Mouse (Mus musculus) lung, postnatal 14 days (tissue): Measurements from ENCODE around the gene Gm7271.
A peak's percentile ranks its signal among the peaks of the same experiment; 100 is the strongest.

Experiments used
- DNase-seq: peaks from one replicate; pipeline ENCODE4 v3.0.0; 2021

The Gm7271 gene

DNA sequence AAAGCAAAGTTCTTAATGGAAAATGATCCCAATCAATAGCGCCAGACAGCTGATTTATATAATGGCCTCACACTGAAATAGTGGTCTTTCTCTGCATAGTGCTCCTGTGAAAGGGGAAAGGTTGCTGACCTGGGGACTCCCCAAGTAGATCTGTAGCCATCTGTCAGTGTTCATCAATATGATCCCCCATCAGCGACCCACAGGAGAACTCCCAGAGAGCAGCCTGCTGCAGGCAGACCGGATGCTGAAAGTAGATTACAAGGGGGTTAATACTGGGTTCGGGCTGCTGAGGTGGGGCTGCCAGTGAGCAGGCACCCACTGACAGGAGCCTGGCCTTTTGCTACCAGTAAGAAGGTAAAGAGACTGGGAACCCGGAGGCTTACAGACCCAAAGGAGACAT lies at the start of gene Gm7271:
Gm7271 (plus strand) TSS at position 230 of the 400 bp plus-strand sequence.
- no peak for DNase-seq

DNA sequence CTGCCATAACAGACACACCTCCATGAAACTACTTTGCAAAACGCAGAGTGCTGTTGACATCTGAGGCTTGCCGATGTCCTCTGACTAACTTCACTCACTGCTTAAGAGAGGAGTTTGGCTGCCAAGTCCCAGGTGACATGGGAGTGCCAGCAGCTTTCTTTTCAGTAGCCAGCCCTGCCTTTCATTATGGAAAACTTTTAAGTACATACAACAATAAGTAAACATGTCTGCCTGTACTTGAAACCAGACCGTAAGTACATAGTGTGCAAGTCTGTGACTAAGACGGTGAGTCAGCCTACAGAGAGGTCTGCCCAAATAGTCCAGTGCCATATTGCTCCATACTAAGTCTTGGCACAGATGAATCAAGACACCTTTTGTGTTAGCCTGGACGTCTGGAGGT lies 46.7 kb upstream of the Gm7271 start:
- peak; percentile 23 for DNase-seq

DNA sequence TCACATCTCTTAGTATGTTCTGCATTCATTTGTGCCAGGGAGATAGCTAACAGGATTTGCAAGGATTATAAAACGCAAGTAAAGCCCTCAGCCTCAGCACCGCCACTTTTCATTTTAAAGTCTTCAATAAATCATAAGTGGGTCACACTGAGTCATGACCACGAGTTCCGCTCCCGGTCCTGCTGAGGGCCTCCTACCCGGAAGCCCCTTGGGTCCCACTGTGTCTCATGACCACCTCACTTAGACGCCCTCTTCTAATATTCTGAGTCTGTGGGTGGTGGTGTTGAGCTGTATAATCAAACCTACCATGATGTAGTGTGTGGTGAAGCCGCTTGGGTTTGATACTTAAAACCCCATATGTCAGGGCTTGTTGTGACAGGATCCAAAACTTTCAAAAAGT lies 46.1 kb upstream of the Gm7271 start:
- DNase-seq = no peak

DNA sequence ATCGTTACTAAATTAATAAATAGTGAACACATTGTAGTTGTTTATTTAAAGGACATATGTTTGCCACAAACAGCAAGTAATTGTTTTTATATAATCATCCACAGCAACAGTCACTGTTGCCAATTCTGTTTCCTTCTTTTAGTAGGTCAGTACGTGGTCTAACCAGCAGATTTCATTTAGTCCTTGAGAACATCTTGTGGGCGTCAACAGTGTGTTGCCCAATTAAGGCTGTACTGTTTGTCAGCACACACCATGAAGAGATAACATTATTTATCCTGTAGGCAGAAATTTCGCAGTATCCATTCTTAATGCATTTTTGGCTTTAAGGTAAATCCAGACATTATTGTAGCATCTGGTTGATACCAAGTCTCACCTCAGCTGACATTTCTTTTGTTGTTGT lies 42.4 kb upstream of the Gm7271 start:
- no peak for DNase-seq

DNA sequence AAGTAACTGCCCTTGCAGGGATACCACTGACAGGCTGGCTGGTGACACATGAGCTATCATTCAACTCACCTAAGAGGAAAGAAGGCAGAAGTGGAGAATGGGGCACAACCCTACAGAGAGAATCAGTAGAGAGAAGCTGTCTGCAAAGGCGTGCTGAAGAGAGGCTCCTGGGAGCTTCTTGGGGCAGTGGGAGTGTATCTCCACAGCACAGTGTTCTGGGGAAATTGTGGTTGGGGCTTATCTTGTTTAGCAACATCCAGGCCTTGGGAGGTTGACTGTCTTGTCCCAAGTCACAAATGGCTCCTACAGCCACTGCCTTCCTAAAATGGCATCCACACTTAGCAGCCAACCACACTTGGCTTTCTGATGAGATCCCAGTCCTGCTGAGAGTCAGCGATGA lies 8.9 kb upstream of the Gm7271 start:
- DNase-seq = no peak

DNA sequence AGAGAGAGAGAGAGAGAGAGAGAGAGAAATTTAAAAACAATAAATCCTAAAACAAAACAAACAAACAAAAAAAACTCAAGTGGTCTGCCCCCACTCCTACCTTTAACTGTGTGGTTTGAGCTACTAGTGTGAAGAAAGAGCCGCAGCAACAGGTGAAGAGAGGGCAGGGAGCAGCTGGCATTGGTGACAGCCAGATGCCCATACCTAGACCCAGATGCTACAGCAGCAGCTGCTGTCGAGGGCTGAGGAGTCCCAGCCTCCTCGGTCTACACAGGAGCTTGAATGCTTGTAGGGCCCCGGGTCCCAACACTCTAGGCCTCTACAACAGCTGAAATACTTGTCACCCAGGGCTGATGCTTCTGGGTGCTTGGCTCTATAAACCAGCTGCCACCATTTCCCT lies 7.0 kb upstream of the Gm7271 start:
- no peak for DNase-seq

DNA sequence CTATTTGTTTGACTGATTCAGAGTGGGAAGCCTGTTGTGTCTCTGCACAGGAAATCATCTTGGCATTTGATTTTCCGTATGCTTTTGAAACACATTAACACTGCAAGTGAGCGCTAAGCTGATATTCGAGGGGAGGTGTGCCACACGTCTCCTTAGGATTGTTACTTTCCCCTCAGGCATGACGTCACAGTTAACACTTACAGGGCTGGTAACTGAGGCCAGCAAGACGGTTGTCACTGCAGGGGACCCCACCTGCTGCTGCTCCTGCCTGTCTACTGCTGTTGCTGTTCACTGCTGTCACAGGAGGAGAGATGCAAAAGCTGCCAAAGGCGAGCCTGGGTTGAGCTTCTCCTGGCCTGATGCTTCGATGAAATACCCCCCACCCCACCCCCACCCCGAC lies 6.1 kb upstream of the Gm7271 start:
- DNase-seq = no peak

DNA sequence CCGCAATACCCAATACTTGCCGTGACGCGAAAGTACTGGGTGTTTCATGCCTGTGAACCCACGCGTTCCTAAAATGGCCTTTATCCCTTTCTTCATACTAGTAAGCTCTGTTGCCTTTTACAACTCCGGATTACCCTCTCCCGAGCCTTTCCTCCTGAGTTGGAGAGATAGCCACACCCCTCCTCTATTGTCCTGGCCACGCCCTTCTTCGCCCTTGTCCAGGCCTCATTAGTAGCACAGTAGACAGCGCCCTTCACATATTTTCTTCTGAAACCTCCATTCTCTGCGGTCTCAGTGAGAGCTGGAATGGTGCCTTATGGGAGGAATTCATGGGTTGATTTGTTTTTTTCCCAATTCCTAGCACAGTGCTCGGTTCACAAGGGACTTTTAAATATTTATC lies 11.3 kb downstream of the Gm7271 start:
- DNase-seq = no peak

DNA sequence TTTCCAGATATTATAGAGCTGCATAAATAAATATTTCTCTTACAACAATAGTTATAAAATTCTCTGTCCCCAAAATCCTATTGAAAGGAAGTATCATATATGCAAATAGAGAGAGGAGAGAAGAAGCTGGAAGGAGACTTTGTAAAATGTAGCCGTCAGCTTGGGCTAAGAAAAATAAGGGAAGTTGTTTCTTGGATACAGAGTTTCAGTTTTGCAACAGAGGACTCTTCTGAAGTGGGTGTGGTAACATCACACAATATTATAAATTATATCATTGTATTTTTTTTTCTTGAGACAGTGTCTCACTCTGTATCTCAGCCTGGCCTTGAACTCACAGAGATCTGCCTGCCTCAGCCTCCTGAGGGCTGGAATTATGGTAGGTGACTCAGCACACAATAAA lies 38.6 kb downstream of the Gm7271 start:
- DNase-seq = no peak

DNA sequence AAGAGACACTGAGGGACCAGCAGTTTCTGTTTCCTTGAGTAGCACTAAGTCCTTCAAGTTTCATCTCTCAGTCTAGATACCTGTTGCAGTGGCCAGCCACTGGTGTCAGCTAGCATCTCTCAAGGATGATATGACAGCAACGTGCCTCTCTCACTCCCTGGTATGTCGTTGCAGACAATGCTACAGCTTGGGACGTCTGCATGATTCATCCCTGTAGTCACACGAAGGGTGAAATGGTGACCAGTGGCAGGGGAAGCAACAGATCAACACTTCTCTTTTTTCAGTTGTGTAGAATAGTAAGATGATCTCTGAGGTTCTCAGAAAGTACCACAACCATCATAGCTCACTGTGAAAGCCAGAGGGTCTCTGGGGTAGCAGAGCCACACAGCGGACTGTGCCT lies 40.8 kb downstream of the Gm7271 start:
- DNase-seq = no peak

DNA sequence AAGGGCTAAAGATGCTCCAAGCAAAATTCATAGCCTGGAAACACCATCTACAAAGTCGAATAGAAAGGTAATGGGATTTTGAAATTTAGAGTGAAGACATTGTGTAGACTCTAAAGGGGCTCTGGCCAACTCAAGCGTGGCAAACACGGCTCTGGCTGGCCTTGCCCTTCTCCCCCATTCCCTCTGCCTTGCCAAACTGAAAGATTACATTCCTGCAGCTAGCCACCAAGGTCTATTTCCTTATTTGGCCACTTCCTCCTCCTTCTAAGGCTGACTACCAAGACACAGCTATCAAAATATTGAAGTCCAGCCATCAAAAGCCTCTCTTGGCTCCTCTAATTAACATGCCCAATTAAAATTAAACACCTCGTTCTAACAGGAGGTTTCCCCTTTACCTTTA lies 41.2 kb downstream of the Gm7271 start:
- no peak for DNase-seq

DNA sequence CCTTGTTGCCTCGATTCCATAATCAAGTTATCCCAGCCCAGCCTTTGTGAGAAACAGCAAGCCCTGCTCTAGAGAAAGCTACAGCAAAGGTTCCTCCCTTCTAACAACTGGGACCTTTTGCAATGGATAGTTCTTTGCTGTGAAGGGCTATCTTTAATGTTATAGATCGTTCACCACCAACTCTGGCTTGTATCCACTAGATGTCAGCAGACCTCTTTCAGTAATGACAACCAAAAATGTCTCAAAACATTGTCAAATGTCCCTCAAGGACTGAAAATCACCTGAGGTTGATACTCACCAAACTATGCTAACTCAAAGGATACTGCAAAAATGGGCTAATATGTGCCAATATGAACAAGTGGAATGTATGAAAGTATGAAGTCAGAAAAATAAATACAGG lies 42.0 kb downstream of the Gm7271 start:
- no peak for DNase-seq

DNA sequence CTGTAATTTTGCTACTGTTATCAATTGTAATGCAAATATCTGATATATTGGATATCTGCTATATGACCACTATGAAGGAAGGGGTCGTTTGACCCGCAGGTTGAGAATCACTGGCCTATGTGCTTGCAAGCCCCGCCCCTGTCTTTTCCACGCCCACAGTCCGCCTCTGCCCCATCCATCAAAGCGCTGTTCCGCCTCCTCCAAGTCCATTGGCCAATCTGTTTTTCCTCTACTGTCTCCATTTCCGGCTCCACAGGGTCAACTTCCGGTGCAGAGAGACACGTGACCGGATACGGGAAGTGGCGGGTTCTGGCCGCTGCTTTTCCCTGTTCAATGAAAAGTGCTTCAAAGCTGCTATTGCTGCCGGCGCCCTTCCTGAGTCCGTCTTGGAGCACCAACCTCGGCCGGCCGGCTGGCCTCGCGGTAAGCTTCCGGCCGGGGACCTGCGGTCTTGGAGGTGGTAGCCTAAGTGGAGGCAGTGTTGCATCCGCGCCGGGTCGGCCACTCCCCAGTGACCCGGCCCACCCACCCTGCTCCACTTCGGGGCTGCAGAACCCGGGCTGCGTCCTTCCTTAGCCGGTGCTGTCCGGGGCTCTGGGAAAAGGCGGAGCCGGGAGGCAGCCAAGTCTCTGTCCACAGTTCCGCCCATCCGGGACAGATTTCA lies 45.3 kb downstream of the Gm7271 start, which contains the start of gene Exoc1:
Exoc1 (plus strand) TSS at position 272 of the 664 bp plus-strand sequence.
- peak; percentile 94 for DNase-seq

DNA sequence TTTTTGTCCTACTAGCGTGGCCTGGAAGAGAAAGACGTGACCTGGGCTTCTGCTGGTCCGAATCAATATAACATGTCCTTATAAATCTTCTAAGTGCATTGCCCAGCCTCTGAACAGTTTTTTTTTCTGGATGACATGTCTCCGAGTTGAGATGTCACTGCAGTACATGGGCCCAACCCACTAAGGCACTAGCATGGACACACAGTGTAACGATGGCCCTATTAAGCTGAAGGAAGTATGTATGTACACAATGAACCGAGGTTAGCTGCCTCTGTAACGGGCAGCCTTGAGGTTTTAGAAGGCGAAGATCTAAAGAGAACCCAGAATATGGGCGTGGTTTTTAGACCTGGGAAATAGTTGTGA lies 45.8 kb downstream of the Gm7271 start:
- no peak for DNase-seq

DNA sequence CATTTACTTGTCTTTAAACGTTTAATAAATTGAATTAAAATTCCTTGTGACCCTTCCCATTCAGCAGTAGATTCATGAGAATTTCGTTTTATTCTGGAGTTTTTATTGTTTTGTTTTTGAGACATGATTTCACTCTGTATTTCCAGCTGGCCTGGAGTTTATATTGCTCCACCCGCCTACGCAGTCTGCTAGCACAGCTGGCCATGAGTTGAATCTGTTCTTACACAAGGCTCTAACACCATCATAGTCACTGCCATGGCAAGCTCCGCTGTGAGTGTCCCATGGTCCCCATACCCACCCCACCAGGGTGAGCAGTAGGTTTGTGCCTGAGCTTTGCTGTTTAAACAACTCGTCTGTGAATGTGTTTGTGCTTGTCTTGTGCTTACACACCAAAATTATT lies 49.3 kb downstream of the Gm7271 start:
- DNase-seq = no peak

DNA sequence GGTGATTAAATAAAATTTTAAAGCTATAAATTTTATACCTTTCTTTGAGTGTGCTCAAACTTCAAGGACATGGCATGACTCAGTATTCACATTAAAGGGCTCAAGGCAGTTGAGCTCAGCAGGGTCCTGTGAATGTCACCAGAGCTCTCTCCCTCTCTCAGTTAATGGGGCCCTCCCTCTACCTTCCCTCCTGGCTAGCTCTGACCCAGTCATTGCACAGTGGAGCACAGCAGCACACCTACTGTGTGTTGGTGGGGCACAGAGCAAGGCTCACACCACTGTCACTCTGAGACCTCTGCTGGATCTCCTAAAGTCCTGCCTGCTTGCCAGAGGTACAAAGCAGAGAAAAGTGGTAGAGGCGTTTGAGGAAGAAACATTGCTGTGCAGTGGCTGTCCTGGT lies 52.4 kb downstream of the Gm7271 start:
- no peak for DNase-seq

DNA sequence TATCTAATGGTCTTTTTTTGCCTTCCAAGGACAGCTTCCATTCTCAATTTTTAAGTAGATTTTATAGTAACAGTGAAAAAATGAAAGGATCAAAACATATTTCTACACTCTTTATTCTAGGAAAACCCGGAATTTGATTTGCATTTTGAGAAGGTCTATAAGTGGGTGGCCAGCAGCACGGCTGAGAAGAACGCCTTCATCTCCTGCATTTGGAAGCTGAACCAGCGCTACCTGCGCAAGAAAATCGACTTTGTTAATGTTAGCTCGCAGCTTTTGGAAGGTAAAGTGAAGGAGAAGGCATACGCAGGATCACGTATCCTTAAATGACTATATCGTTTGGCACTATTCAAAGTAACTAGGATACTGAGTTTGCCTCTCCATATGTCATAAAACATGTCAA lies 53.7 kb downstream of the Gm7271 start:
- DNase-seq = no peak

DNA sequence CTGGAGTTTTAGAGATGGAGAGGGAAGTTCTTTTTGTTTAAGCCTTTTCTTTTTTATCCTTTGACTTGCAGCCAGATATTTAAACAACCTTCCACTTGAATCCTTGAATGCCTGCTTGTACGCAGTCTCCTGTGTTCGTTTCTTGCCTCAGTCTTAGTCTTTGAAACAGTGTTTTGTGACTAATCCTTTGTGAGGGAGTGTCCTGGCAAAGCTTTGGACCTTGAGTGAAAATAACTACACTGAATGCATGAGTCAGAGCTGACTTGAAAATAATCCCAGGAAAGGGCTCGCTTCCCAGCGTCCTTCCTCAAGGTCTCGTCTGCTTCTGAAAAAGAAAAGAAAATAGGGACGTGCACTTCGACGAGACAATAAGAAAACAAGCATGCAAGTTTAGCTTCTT lies 56.3 kb downstream of the Gm7271 start:
- DNase-seq = no peak

DNA sequence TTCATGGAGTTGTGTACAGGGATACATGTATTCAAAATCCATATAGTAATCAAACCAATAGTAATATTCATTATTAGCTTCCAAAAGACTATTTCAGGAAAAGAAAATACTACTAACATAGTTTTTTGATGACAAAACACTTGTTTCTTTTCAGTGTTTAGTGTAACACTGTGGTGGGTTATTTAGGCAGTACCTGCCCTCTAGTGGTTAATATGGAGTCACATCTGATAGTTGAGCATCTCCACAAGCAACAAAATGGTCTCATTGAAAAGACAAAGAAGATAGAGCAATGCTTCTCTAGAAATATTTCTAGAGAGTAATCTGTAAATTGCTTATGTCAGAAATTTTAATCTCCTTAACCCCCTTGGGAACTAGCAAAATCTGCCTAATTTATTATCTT lies 57.0 kb downstream of the Gm7271 start:
- DNase-seq = no peak

DNA sequence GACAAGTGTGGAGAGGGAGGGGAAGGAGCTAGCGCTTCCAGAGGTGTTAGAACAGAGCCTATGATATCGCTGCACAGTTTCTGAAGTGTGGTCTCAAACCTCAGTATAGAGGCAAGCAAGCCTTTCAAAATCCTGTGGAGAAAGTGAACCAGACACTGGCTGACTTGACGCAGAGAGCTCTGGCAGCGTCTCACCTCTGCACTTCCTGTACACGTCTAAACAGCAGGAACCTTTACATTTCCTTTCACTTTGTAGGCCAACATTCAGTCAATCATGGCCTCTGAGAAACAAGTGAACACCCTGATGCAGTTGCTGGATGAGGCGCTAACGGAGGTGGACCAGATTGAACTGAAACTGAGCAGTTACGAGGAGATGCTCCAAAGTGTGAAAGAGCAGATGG lies 59.4 kb downstream of the Gm7271 start:
- DNase-seq = no peak

DNA sequence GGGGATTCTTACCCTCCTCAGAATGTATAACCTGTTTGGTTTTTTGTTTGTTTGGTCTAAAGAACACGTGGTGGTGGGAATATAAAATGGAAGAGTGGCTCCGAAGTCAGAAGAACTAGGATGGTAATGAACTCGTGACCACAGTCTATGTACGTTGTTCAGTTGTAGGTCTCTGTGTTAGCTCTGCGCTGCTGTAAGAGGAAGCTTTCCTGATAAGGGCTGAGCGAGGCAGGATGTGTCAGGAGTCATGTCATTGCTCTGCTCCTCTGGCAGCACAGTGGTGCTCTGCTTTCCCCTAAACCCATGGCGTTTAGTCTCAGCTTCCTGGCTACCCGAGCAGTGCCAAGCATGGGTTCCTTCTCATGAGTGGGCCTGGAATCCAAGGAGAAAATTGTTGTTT lies 66.6 kb downstream of the Gm7271 start:
- DNase-seq = no peak

DNA sequence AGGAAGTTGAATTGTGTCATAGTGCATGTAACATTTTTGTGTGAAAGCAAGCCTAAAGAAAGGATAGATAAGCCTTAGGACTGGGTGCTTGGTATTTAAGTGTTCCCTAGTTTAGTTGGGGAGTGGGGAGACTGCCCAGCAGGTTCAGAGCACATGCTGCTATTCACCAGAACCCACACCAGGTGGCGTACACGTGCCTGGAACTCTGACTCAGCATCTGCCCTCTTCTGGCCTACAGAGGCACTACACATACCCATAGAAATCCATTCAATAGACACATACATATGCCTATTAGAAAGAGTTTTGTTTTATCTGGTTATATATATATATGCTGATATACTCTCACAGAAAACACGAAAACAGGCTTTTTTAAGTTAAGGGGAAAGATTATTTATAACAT lies 81.5 kb downstream of the Gm7271 start:
- peak; percentile 74 for DNase-seq
